Mouse (Mus musculus) 416B (cell line): ENCODE results near the gene Mdga1.

Experiments used
- DNase-seq: peaks from one replicate; pipeline ENCODE4 v3.0.0; 2011; ENCODE audit warnings: low read depth

Gene Mdga1

DNA sequence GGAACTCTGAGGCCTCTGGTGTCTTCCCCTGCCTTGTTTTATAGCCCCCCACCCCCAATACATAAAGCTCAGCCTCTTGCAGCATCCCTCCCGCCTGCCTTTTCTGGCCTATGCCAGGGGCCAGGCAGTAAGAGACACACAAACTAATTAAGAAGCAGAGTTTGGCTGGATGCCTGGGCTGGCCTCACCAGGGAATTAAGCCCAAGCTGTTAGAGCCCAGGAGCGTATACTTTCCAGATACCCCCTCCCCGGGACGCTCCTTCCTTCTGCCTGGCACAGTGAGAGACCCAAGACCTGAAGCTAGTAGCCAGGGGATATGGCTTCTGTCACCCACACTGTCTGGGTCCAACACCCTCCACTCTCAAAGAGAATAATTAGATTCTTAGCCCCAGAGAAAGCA, 83.8 kb downstream of the Mdga1 start:
- no peak for DNase-seq

DNA sequence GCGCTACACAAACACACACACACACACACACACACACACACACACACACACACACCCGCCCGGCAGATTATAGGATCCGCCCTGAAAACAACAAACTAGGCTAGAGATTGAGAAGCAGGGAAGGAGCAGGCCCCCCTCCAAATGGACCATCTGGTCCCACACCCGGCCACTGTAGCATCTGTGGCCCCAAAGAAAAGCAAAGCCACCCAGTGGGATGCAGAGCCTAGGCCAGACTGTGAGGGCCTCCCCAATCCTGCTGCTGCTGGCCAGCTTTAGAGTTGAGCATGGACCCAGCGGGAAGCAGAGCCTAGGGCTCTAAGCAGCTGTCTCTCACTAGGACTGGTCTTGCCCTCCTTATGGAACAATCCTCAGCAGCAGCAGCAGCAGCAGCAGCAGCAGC, 85.3 kb downstream of the Mdga1 start:
- DNase-seq = no peak

- no peak for DNase-seq
These were observed 86.5 kb downstream of the Mdga1 start for GRCm38 (mm10) chr17:29883351-29883750.

GRCm38 (mm10) chr17:29882885-29883284, 87.0 kb downstream of the Mdga1 start:
- DNase-seq = peak; percentile 42

- DNase-seq = no peak
These were observed 89.6 kb downstream of the Mdga1 start for GRCm38 (mm10) chr17:29880251-29880650.

GRCm38 (mm10) chr17:29878990-29879389, 90.9 kb downstream of the Mdga1 start:
- no peak for DNase-seq

DNA sequence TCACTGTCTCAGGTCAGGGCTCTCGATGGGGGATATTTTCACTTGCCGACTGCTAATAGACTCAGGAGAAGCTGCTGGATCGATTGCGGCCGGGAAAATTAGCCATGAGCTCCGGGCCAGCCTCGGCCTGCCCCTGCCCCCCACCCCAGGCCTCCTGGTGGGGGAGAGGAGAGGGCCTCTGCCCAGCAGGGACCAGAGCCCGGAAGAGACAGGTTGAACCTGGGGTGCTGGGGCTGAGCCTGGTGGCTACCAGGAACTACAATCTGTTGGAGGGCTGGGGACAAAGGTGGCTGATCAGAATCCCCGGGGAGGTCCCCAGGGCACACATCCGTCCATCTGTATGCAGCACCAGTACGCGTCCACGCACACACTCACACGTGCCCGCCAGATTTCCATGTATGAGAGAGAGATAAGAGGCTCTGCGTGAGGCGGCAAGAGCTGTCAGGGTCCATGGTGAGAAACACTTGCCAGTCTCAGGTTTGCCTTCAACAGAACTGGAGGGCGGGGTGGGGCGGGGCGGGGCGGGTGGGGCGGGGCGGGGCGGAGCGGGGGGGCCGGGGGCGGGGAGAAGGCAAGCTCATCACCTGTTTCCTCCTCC, 95.7 kb downstream of the Mdga1 start:
- no peak for DNase-seq

DNA sequence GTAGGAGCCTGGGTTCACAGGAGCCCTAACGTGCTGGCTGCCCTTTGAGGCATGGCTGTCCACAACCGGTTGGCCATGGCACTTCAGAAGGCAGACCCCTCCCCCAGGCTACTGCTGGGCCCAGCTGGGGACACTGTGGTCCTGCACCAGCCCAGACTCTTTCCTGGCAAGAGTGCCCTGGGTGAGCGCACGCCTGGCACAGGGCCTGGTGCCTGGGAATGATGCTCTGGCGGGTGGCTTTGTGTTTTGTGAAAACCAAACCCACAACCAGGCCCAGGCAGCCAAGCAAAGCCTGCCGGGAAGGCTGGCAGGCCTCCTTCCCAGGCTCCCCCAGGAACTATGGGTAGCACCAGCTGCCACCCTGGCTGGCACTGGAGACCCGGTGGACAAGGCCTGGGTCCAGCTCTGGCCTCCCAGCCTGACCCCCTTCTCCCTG, 96.3 kb downstream of the Mdga1 start:
- no peak for DNase-seq

GRCm38 (mm10) chr17:29870316-29870715, 99.6 kb downstream of the Mdga1 start:
- DNase-seq = no peak

DNA sequence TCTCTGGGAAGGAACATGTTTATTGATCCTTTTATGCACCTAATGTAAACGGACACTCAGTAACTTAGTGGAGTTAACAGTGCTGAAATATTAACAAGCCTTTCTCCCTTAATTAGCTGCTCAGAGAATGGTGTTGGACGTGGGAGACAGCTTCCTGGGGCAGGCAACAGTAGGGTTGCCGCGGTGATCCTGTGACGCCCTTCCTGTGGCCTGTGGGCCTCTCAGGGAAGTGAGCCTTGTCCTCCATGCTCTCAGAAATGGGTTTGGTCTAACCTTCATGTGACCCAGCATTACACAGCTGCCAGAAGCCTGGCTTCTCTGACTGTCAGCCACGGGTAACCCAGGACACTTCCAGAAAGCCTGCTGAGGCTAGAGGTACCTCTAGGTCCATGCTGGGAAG, 104.0 kb downstream of the Mdga1 start:
- DNase-seq = no peak

DNA sequence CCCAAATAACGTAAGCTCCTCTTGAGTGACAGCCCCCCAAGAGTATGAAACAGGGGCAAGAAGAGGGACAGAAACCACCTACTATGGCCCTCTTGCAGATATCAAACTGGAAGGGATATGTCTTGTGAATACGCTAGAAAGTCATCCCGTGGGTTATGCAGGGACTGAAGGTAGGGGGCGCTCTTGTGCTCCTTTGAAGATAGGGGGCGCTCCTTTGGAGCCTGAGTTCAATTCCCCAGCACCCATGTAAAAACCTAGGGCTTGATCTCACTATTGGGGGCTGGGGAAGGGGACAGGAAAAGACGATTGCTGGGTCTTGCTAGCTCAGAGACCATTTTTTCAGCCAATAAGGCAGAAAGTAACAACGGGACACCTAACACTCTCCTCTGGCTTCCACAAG, 105.4 kb downstream of the Mdga1 start:
- no peak for DNase-seq

DNA sequence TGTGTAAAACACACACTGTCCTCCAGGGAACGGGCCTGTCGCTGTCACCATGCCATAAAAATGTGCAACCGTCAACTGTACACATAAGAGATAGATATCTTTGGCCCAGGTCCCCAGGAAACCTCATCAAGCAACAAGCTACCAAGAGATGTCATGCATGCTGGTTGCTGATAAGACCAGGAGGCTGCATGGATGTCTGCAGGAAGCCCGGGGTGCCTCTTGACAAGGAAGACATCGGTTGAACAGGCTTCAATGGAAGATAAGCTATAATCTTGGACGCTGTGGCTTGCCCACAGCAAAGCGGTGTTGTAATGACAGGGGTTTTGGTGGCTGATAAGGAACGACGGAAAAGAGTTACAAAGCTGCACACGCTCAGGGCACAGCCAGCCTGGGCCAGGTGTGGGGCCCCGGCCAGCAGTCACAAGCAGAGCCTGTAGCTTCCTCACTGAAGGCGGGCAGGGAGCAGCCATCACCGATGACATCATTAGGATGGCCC, 110.1 kb downstream of the Mdga1 start:
- peak; percentile 78 for DNase-seq

- peak; percentile 31 for DNase-seq
These were observed 111.1 kb downstream of the Mdga1 start for GRCm38 (mm10) chr17:29858764-29859163.

GRCm38 (mm10) chr17:29855702-29856580, 113.9 kb downstream of the Mdga1 start:
- DNase-seq = no peak

GRCm38 (mm10) chr17:29854835-29855234, 115.1 kb downstream of the Mdga1 start:
- no peak for DNase-seq

DNA sequence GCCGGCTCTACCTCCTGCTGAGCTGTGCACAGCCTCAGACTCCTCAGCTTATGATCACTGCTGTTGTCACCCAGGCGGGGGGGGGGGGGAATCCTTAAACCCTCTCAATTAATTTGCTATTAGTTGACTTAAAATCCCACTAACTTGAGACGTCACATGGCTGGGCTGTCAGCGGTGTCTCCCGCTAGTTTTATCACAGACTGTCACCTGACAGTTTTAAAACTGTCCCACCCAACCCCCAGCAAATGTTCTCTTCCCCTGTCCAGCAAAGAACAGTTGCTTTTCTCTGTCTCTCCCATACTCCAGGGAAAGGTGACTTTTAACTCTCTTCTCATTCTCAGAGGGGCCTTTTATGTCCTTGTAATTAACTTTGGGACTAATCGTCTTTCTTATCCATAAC, 115.5 kb downstream of the Mdga1 start:
- no peak for DNase-seq

GRCm38 (mm10) chr17:29852846-29853486, 116.9 kb downstream of the Mdga1 start:
- DNase-seq = no peak

DNA sequence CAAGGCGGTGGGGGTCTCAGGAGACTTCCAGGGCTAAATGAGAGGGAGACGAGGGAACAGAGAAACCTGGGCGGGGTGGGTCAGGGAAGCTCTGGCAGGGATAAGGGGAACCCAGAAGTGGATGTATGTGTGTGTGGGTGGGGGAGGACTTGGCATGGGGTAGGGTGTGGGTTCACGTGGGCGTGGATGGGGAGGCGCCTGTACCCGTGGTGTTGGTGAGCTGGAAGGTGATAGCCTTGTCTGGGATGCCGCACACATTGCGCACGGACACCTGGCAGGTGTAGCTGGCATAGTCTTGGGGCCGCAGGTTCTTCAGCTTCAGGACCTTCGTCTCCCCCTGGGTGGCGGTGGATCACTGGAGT, 120.5 kb downstream of the Mdga1 start:
- DNase-seq = no peak

DNA sequence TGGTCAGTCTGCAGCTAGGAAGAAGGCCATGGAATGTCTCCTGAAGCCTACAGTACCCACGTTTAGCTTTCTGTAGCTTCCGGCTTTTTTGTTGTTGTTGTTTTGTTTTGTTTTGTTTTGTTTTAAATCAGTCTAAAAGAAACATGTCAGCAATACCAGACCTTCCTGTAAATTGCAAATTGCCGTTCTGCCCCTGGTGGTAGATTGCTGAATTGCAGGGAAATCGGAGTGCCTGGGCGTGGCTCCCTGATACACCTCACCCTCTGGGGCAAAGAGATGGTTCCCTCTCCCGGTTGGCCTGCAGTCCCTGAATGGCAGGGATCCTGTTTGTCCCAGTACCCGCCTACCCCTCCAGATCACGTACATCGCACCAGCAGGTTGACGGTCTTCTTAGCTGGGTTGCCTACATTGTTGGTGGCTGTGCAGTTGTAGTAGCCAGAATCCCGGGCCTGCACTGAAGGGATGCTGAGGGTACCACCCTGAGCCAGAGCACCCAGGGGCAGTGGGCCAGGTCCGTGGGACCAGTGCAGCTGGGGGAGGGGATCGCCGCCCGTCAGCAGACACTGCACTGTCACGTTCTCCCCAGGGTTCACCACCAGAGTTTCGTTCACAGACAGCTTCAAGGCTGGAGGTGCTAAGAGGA, 121.0 kb downstream of the Mdga1 start:
- peak; percentile 46 for DNase-seq

GRCm38 (mm10) chr17:29847291-29847690, 122.6 kb downstream of the Mdga1 start:
- no peak for DNase-seq

- no peak for DNase-seq
These were observed 123.6 kb downstream of the Mdga1 start for GRCm38 (mm10) chr17:29846284-29846683.

GRCm38 (mm10) chr17:29844949-29845348, 124.9 kb downstream of the Mdga1 start:
- DNase-seq = no peak
